Mouse (Mus musculus) brain, embryonic 14.5 days (tissue): ENCODE results near the gene Emilin3. TPM values are rescaled to one million over a fixed set of nuclear protein-coding genes. Genes with fewer than 3 reads are reported as not detected.

Source experiments
- DNase-seq: peaks from one replicate; pipeline ENCODE4 v3.0.0-alpha.2; 2011; ENCODE audit warnings: low read depth
- CTCF ChIP-seq: fragments of 200-500 bp; IDR thresholded peaks from 2 replicates; pipeline ENCODE4 v1.5.1; 2012; ENCODE audit warnings: inconsistent platforms, mild to moderate bottlenecking, moderate library complexity, borderline replicate concordance; ENCODE audit not compliant: insufficient read depth, insufficient read length; ENCODE audit errors: extremely low read depth
- POLR2A ChIP-seq: fragments of 200-500 bp; IDR thresholded peaks from 2 replicates; pipeline ENCODE4 v1.6.1; 2012; ENCODE audit warnings: mild to moderate bottlenecking, inconsistent platforms, borderline replicate concordance; ENCODE audit not compliant: poor library complexity, insufficient read depth, insufficient read length, severe bottlenecking; ENCODE audit errors: extremely low read depth
- polyA plus RNA-seq: library from polyadenylated mRNA; depleted of rRNA; stranded (reverse); fragments of >200 nt; gene quantifications from 2 replicates; pipeline ENCODE4 v1.2.3, GENCODE M21; 2012; rRNA removed

Emilin3 gene
- polyA plus RNA-seq, 1 experiment = 3.9 TPM

- DNase-seq = no peak
- TF ChIP-seq POLR2A (no peak), CTCF (no peak)
These were observed 51.8 kb downstream of the Emilin3 start for GRCm38 (mm10) chr2:160860363-160860762.

Other genes starting within 250 kb of the Emilin3 start
- gene Plcg1, start 181.0 kb downstream of the Emilin3 start, polyA plus RNA-seq = 158 and 159 TPM in 2 replicates
- gene Zhx3, start 39.3 kb downstream of the Emilin3 start, polyA plus RNA-seq = 6.5 and 14.5 TPM in 2 replicates
- gene Lpin3, start 31.7 kb downstream of the Emilin3 start, polyA plus RNA-seq = 0.33 and 0.48 TPM in 2 replicates
- gene Chd6, start 196.7 kb upstream of the Emilin3 start, polyA plus RNA-seq = 34.5 and 41.5 TPM in 2 replicates